Mouse (Mus musculus) thymus, postnatal 0 days (tissue): Measurements from ENCODE around the gene Adamts3. TPM values are rescaled to one million over a fixed set of nuclear protein-coding genes. Genes with fewer than 3 reads are reported as not detected.

Experiments
- DNase-seq: peaks from one replicate; pipeline ENCODE4 v3.0.0-alpha.2; 2015; ENCODE audit warnings: low spot score
- polyA plus RNA-seq: library from polyadenylated mRNA; unstranded; fragments of >200 nt; fragmentation: Nextera tagmentation; extraction: Ambion mirVana; gene quantifications from 2 replicates; pipeline ENCODE4 v1.2.1, GENCODE M21; 2015

Adamts3 gene
- polyA plus RNA-seq, result 1.2 and 1.3 TPM in 2 replicates

DNA sequence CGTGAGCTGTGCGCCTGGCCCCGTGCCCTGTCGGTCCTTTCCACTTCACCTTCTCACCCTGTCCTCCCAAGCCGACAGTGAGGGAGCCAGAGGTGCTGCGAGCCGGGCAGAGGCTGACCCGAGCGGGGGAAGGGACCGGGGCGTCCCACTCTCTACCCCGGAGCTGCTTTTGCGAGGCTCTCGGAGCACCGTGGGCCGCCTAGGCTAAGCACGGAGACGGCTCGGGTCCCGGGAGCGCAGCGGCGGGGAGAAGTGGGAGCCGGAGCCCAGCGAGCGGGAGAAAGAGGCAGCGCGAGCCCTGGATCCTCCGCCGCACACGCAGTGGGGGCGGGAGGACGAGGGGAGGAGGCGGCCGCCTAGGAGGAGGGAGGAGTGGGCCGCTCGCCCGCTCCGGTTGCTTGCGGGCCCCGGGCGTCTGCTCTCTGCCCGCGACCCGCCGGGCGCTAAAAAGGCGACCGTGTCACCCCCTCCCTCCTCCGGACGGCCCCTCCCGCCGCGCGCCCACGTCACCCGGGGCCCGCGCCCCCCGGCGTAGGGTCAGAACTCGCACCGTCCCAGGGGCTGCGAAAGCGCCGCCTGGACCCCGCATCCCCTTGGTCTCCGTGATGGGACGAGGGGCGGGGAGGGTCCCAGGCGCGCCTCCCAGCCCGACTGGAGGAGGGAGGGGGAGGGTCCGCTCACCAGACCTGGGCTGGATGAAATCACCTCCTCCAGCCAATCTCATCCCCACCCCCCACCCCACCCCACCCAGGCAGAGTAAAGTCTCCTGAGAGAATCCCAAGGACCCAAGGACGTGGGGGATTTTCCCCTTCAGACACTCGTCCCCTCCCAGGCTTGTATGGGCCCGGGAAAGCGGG is at the start of gene Adamts3:
Adamts3 (minus strand) TSS at position 284 of the 857 bp plus-strand sequence.
- DNase-seq, result no peak

DNA sequence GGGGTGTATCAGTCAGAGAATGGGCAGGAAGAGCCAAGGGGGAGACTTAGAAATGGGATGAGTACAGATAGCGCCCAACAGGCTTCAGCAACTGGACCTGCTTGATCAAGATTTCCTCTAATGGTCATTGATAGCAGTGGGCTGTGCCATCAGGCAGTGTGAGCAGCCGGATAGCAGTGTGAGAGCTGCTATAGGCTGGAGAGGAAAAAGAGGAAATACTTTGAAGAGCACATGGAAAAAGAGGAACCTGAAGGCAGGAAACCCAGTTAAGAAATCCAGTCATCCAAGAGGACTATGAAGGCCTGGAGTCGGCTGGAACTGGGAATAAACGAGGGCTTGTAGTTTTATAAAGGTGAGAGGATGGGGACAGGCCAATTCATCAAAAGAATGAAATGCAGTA is 48.4 kb upstream of the Adamts3 start:
- DNase-seq, result no peak

DNA sequence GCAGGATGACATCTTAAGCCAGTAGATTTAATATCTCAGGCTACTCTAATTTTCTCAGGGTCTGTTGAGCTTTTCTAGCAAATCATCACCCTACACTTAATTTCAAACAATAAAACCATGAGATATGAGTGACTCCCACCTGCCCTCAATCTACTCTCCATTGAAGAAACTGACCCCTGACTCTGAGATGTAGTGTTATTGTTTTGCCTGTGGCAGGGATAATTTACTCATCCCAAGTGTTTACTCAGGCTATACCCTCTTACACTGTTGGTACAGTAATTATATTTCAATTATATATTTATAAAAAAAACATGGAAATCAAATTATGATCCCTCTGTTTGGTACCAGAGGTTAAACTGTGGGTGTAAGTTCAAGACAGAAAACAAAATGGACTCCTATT is 29.2 kb upstream of the Adamts3 start:
- no peak for DNase-seq

DNA sequence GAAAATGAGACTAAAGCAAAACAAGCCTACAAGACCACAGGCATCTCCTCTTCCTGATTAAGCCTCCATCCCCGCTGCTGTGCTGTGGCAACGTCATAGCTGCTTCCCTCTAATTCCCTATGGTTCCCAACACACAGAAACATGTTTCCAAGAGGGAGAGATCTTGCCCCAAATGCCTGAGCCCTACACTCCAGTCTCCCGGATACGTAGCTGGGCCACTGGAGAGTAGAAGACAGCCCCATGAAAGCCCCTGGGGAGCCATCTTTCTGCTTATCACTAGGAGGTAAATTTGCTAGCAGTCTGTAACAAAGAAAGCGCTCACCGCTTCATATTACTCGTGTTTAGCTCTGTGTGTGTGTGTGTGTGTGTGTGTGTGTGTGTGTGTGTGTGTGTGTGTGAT is 28.8 kb upstream of the Adamts3 start:
- no peak for DNase-seq

DNA sequence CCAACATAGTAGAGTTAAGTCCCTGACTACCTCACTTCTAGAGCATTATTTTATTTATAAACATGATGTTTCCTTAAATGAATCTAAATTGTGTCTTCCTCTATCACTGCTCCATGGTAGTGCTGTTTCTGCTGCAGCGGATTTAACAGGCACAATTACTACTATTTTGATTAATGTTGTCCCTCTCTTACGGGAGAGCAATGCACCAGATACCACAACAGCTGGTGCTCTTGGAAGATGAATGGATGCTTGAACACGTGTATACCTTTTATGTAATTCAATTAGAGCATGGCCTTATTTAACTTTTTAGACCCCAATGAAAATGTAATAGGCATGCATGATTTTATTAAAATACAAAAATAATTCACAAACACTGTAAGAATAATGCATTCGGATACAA is 28.4 kb upstream of the Adamts3 start:
- DNase-seq, result no peak

DNA sequence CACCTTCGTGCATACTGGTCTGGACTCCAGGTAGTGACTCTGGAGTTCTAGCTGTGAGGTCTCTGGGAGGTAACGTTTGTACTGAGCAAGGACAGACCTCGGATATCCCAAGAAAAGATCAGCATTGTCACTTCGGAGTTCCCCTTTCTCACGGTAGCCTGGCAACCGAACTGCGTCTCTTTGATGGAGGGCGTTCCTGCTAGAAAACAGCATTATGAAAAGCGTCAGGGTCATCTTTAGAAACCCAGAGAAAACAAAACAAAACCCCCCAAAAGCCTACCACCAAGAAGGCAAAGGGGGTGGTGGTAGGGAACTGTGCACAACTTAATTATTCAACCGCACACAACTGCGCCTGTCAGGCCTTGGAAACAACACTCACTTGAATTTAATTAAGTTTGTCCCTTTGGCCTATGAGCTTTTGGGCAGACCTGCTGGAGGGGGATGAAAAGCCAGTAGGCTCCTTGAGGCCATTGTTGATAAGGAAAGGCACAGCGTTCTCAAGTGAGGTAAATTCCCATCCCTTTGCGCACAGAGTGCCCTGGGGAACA is 23.8 kb upstream of the Adamts3 start:
- no peak for DNase-seq

DNA sequence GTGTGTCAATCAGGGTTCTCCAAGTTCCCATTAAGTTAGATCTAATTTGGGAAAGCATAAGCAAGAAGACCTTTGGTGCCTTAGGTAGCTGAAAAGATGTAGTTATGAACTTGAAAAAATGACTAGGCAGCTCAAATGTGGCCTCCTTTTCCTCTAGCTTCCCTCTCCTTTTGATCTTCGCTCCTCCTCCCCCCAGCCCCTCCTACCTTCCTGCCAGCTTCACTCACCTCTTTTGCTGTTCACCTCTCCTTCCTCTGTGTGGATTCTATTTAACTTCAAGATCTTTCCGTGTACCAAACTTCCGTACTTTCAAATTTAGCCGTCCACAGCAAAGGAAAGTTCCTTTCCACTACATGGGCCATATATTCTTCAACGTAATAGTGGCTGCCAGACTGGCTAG is 17.9 kb upstream of the Adamts3 start:
- peak; percentile 29 for DNase-seq

DNA sequence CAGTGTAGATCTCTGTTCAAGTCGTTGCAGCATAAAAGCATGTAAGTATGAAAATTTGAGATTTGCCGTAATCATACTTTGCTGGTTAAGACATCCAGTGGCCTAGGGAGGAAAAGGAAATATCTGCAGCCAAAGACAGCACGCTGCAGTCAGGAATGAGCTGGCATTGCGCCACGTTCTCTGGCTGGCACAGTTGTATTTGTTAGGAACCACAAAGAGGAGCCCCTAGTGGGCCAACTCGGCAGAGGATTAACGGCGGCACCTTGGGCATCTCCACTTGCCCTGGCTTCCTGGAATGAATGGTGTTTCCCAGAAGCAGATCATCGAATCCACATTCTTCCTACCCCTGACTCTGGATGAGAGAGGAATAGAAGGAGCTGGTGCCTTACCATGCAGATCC is 14.4 kb upstream of the Adamts3 start:
- DNase-seq, result no peak

DNA sequence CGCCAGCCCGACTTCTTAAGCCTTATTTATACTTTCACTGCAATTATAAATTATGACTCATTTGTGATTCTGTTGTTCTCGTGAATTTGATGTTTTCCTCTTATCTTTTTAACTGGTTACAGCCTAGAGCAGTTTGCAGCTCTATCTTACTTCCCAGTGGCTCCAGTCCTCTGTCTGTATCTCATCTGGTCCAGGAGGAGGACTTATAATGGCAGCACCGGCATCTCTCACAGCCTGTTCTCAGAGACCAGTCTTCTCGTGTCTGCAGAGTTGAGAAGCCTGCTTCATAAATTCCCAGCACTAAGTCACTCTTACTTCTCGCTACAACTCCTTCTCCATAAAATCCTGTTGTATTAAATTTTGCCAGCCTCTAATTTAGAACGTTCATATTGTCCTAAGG is 12.4 kb upstream of the Adamts3 start:
- no peak for DNase-seq

DNA sequence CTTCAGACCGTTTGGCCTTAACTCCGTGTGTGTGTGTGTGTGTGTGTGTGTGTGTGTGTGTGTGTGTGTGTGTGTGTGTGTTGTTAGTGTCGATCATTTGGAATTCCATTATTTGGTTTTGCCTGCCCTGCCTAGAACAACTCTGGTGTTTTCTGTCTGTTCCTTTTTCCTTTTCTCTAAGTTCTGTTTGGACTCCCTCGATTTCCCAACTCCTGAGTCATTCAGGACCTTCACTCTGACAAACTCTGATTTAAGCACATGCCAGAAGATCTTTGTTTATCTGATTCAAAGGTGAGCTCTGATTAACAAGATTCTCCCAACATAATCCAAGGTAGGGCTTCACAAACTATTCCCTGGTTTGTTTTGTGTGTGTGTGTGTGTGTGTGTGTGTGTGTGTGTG is 1.9 kb upstream of the Adamts3 start:
- DNase-seq, result no peak

DNA sequence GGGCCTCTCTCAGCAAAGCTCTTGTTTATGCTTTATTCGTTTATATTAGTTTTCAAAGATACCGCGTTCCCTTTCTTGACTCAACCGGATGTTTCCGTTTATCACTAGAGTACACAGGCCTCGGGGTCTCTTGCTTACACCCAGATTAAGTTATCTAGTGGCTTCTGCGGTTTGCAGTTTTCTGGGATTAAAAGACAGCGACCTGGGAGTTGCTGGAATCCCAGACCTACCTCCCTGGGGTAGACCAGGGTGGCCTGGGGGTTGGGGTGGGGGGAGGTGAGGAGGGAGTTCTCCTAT is 722 bp upstream of the Adamts3 start:
- peak; percentile 2 for DNase-seq

DNA sequence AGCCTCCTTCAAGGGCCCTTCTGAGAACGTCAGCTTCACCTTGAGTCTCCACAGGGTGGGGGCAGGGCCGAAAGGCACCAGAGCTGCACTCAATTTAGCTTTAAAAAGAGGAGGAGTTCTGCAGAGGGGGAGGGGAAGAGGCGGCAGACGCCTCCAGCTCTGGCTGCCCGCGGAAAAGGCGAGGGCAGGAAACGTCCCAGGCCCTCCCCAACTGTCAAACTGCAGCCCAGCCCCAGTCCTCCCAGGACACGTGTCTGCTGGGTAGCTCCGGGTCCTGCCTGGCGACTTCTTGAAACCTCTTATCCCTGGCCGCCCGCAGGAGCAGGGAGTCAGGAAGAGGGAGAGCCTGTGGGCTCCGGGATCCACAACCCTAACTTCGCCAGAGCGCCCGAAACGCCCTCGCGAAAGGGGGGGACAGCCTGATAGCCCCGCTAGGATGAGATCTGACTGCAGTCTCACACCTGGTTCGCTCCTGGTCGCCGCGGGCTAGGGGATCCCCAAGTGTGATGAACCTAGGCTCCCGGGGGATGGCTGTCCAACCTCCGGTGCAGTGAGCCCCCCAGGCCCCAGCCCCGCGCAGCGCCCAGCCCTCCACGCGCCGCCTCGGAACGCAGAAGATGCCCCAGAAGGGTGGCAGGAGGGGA is 921 bp downstream of the Adamts3 start:
- peak; percentile 61 for DNase-seq

DNA sequence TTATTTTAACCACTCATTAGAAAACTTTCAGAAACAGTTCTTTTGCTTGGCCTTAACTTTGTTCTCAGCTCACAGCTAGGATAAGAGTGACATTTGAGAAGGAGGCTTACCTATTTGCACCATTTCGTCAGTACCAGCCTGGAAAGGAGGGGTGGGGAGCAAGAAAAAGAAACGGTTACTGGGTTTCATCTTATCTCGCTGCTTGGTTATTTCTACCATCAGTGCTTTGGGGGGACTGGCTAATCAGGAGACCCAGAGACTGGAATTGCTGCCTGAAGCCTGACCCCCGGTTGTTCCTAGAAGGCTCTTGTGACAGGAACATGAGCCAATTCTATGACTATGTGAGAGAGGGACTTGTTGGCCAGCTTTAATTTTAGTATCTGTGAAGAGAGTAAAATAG is 1.7 kb downstream of the Adamts3 start:
- no peak for DNase-seq

DNA sequence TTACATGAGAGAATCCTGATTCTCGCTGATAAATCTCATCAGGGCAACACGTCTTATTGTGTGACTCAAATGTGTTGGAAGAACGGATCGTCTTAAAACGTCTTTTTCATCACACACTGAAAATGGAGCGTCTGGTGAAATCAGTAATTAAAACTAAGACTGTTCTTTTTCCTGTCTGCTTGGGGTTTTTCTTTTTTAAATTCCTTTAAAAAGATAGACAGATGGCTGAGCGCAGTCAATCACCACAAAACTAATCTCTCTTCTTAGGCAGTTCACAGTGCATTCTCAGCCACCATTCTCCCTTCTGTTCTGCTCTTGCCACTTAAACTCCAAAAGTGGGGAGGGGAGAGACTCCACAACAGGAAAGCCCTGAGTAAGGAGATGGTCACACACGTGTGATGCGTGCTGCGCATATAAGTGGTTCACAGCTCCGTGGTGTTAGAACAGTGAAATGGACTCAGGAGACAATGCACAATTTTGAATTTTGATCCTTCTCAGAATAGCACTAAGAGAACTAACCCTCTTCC is 4.2 kb downstream of the Adamts3 start:
- DNase-seq, result no peak

DNA sequence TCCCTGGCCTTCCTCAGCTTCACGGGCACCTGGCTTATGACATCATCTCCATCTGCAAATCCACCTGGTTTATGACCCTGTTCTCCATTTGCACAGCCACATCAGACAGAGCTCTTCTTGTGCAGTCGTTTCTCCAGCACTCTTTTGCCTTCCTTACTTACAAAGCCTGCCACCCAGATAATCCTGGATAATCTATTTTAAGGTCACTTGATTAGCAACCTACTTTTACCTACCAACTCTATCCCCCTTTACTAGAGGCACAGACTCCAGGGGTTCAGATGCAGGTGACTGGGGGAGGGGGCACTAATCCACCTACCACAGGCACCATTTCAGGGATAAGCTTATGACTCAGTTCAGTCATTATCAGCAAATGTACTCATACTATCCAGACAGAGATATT is 10.5 kb downstream of the Adamts3 start:
- DNase-seq, result no peak

DNA sequence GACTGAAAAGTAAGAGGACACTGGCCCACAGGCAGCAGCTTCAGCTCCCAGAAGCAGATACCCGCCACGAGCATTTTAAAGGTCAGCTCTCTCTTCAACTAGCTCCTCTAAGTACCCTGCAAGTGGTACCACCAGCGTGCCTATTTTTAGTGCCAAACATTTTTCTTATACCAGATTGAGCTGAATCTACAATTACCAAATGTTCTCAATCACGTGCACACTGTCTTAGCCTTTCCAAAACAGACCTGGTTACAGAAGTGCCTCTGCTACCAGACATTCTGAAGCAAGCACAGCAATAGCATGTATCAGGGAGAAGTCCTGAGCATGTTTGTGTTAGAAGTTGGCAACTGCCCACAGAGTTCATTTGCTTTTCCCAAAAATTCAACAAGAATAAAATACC is 23.5 kb downstream of the Adamts3 start:
- no peak for DNase-seq

DNA sequence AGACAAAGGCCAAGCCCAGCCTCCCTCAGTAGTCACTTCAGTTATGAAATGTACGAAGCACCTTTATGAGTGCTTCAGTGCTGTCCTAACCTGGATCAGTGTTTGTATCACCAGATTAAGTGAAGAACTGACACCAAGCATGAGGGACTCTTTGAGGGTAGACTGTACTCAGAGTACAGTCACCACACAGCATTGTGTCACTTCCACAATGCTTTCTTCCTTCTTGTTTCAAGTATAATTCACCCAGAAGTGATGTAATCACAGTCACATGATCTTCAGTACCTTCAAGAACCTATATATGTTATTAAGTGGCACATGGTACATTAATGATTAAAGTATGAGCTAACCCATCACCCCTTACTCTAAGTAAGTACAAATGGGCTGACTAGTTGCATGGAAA is 24.3 kb downstream of the Adamts3 start:
- no peak for DNase-seq

DNA sequence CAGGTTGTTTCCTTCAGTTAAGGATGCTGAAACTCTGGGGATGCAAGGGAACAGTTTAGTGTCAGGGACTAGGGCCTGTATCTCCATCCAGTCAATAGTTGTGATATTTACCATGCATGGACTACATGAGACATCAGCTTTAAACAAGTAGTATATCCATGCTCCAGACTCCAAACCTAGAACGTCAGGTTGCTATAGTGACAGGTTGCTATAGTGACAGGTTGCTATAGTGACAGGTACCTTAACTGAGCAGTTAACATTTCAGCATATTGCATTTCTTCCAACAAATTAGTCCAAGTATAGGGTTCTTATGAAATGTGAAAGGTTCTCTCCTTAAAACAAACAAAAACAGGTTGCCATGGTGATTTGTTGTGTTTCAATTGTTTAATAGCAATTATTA is 36.6 kb downstream of the Adamts3 start:
- no peak for DNase-seq

DNA sequence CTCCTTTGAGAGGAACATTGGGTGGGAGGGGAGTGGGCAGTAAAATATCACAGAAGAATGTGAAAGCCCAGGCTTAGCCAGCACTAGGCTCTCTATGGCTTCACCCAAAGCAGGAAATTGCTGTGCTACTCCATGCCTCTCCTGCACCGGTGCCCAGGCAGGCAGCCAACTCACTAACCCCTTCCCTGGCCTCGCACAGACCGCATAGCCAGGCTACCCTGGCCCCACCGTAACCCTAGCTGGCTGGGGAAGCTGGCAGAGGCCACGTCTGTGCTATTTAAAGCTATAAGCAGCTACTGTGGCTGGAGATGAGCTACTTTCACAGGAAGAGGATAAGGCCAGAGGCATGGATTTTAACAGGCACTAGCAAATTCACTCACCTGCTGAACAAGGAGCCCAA is 38.8 kb downstream of the Adamts3 start:
- no peak for DNase-seq

DNA sequence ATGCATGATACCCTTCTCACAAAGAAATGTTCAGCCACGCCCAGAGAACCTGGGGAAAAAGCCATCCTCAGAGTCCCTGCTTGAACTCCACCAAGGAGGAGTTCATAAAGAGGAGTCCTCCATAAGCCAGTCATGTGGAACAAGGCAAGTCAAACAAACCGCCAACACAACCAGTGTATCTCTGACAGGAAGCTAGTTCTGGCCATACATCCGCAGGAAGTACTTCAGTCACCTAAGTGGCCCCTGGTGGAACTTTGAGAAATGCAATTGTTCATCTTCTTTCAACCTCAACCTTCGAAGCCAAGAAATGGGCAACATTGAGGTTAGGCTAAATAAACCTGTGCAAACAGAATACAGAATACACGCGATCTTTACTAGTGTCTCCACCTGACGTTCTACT is 39.7 kb downstream of the Adamts3 start:
- DNase-seq, result peak; percentile 21

DNA sequence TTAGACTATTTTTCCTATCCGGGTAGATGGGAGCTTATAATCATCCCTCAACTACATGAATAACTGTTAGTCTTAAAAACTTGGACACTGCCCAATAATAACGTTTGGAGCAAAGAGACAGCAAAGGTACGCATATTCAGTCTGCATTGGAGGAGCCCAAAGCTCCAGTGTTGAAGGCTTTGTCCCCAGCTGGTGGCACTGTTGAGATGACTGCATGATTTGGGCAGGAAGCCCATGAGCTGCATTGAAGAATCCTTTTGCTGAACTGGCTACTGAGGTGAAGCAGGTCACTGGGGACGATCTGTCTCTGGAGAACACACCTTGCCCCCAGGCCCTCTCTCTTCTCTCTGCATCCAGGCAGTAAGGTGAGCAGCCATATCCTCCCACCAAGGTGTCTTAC is 43.5 kb downstream of the Adamts3 start:
- no peak for DNase-seq

DNA sequence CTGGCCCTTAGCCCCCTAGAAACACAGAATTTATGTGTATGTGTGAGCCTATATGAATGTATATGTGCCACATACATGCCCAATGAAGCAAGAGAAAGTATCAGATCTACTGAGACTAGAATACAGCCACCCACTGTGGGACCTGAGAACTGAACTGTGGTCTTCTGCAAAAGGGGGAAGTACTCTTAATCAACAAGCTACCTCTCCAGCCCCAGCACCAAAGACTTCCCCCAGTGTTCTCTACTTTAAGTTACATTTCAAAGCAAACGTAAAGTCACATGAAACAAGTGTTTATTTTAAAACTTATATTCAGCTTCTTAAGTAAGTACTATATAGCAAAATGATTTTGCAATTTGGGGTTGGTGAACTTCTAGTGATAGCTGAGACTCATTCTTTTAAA is 62.0 kb downstream of the Adamts3 start:
- DNase-seq, result no peak

DNA sequence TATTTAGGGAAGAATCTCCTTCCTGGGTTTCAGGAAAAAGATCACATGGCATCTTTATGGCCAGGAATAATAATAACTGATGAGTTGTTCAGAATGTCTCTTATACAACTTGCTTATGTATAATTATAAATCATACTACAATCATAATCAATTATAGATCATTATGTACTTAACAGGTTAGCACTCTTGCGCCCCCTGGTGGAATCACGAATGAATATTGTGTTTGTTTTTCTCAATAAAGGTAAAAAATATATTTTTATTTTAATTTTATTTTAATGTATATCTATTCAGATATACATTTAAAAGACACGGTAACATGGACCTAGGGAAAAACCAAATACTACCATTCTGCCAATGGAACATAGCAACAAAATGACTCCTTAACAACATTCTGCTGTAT is 63.6 kb downstream of the Adamts3 start:
- DNase-seq, result peak; percentile 26
